Mouse (Mus musculus): Measurements from ENCODE around the gene Gm21885. TPM values are rescaled to one million over a fixed set of nuclear protein-coding genes. Genes with fewer than 3 reads are reported as not detected.

Gene Gm21885
- polyA plus RNA-seq (2016; fragmentation: Nextera tagmentation; extraction: Ambion mirVana) = not detected in 2 replicates

DNA sequence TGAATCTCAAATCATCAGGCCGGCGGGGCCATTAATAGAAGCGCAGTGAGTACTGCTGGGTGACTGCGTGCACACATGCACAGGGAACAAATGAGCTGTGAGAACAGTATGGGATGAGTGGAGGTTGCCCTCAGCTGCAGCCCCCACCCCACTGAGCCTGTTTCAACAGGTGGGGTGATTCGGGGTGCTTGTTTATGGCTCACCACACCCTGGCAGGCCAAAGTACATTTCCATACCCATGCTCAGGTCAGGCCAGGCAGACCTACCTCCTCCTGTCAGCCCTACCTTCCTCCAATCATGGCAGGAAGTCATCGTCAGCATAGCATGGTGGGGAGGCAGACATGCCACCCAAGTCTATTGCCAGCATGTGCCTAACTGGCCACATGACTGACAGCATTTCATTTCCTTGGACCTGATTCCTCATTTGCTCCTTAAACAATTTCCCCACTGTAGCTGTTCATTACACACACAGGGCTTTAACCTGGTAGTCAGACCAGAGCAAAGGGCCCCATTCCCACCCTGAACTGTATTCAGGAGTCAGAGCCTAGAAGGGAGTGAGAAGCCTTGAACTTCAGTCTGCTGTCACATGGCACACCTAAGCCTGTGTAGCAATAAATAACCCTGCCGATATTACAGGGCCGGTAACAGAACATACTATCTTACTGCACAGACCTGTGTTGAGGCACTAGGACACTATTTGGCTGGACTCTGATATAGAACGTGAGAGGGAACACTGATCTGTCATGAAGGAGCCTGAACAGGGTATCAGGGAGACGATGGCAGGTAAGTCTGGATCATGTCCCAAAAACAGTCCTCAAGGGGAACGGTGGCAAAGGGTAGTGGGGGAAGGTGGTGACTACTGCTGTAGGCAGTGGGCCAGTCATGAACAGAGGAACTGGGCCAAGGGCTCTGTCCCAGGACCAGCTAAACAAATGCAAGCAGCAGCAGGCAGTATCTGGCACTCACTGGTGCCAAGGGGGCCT lies at the start of gene Gm21885:
Gene Gm21885 (plus strand): TSS at position 675 of the 983 bp plus-strand sequence.
- H3K4me1 ChIP-seq (replicated peaks) = peaks cover 18% of the 10 kb centered on the region
- no peak for DNase-seq (ENCODE audit: low spot score)
- WGBS = 86% methylated on average over 11 of the region's 11 CpGs
- H3K27me3 ChIP-seq (ENCODE audit: insufficient read depth, poor library complexity, severe bottlenecking) = no peaks in the 10 kb centered on the region
- no peaks in the 10 kb centered on the region for H3K9me3 ChIP-seq
- no peak within 1 kb of the TSS for H3K4me3 ChIP-seq
- peaks cover 40% of the 10 kb centered on the region for H3K36me3 ChIP-seq
- peak within 1 kb of the TSS; percentile 17; the same call in 1 of the 2 replicates for H3K27ac ChIP-seq

DNA sequence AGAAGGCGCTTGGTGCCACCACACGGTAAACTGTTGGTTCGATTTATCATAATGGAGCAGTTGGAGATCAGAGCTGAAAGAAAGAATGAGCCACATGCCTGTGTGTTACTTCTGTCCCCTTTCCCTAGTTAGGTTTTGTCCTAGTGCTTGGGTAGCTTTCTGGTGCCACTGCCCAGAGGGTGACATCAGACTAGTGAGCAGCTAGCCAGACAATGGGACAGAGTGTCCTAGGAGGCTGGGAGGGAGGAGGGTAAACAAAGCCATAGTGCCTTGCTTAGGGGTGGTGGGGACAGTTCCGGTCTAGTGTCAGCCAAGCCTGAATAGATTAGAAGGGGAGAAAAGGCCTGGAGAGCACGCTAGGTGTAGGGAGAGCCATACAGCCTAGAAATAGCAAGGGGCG lies 48.3 kb upstream of the Gm21885 start:
- 62% methylated on average over 6 of the region's 6 CpGs for WGBS
- peak; percentile 23 for DNase-seq (ENCODE audit: low spot score)
- Histone ChIP-seq H3K4me1 (replicated peaks) (peaks cover 39% of the 10 kb centered on the region), H3K36me3 (no peaks in the 10 kb centered on the region), H3K27ac (peak overlapping the region; percentile 75), H3K4me3 (no peak overlapping the region), H3K9me3 (no peaks in the 10 kb centered on the region), H3K27me3 (ENCODE audit: insufficient read depth, poor library complexity, severe bottlenecking) (0 out of 2 replicates have a peak, but pooled peaks cover 5% of the 10 kb centered on the region)

DNA sequence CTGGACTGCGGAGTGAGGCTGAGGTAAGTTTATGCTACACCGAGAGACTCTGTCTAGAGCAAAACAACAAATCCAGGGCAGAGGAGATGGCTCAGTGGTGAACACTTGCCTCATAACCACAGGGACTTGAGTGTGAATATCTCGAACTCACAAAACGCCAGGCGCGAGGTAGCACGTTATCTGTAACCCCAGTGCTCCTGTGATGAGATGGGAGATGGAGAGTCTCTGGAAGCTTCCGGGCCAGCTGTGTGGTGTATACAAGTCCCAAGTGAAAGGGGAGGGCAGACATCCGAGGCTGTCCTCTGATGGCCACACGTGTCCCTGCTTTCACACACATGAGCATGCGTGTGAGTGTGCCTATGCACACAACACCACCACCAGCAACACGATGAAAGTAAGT lies 47.3 kb upstream of the Gm21885 start:
- no peaks in the 10 kb centered on the region for H3K9me3 ChIP-seq
- no peak for DNase-seq (ENCODE audit: low spot score)
- peaks cover 31% of the 10 kb centered on the region for H3K4me1 ChIP-seq (replicated peaks)
- H3K4me3 ChIP-seq = no peak overlapping the region
- H3K27me3 ChIP-seq (ENCODE audit: insufficient read depth, poor library complexity, severe bottlenecking) = peaks cover 9% of the 10 kb centered on the region; the same call in 1 of the 2 replicates
- peak overlapping the region; percentile 43; the same call in 1 of the 2 replicates for H3K27ac ChIP-seq
- H3K36me3 ChIP-seq = no peaks in the 10 kb centered on the region
- 94% methylated on average over 12 of the region's 12 CpGs for WGBS

DNA sequence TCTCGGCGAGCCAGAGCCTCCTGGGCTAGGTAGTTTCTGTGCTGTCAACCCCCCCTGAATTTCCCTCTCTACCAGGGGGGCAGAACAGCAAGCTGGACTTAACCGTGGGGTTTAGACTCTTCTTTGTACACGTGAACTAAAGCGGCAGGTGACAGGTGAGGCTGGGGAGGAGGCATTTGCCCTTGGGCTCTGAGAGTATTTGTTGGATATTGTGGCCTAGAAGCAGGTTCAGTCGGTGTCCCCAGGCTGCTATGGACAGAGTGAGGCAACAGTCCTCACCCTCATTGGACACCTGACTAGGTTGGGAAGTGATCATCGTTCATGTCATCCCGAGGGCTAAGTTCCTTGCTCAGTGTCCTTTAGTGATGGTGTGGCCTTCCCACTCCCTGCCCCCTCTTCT lies 46.8 kb upstream of the Gm21885 start:
- 87% methylated on average over 8 of the region's 8 CpGs for WGBS
- no peak overlapping the region for H3K4me3 ChIP-seq
- no peaks in the 10 kb centered on the region for H3K9me3 ChIP-seq
- peaks cover 9% of the 10 kb centered on the region; the same call in 1 of the 2 replicates for H3K27me3 ChIP-seq (ENCODE audit: insufficient read depth, poor library complexity, severe bottlenecking)
- DNase-seq (ENCODE audit: low spot score) = no peak
- H3K27ac ChIP-seq = peak overlapping the region; percentile 43
- no peaks in the 10 kb centered on the region for H3K36me3 ChIP-seq
- peaks cover 34% of the 10 kb centered on the region for H3K4me1 ChIP-seq (replicated peaks)

DNA sequence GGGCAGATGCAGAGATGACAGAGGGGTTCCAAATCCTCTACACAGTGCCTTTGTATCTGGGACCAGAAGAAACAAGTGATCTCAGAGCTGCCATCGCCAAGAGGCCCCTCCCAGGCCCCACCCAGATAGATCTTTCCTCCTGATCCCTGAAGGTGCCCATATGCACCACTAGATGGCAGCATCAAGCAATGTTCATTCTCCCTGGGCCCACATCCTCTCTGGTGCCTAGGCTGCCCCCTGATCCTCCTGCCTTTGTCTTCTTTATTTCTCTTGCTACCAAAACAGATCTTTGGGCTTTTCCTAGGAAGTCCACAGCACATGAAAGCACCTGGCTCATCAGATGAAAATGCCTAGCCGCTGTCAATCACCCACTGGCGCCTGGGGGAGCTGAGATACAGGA lies 45.6 kb upstream of the Gm21885 start:
- Histone ChIP-seq H3K27me3 (ENCODE audit: insufficient read depth, poor library complexity, severe bottlenecking) (peaks cover 9% of the 10 kb centered on the region), H3K4me1 (replicated peaks) (peaks cover 40% of the 10 kb centered on the region), H3K9me3 (no peaks in the 10 kb centered on the region), H3K27ac (peak overlapping the region; percentile 84), H3K4me3 (no peak overlapping the region), H3K36me3 (no peaks in the 10 kb centered on the region)
- 19% methylated on average over 3 of the region's 3 CpGs for WGBS
- peak; percentile 72 for DNase-seq (ENCODE audit: low spot score)

DNA sequence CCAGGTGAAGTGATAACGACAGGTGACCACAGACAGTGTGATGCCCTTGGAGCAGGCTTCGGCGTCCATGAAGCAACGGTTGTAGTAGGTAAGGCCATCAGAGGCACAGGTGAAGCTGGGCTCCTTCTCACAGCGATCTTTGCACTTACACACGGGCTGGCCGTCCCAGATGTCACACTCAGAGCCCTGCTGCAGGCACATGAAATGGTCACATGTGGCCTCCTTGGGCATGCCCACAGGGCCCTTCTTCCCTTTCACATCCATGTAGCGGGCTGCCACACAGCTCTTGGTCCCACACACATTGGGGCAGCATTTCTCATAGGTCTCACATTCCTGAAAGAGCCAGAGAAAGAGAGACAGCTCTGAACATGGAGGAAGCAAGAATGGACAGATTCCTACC lies 42.9 kb upstream of the Gm21885 start:
- no peak overlapping the region for H3K4me3 ChIP-seq
- DNase-seq (ENCODE audit: low spot score) = no peak
- peaks cover 34% of the 10 kb centered on the region for H3K27me3 ChIP-seq (ENCODE audit: insufficient read depth, poor library complexity, severe bottlenecking)
- no peaks in the 10 kb centered on the region for H3K9me3 ChIP-seq
- WGBS = 93% methylated on average over 8 of the region's 8 CpGs
- H3K36me3 ChIP-seq = no peaks in the 10 kb centered on the region
- H3K4me1 ChIP-seq (replicated peaks) = peaks cover 40% of the 10 kb centered on the region
- H3K27ac ChIP-seq = no peak overlapping the region

DNA sequence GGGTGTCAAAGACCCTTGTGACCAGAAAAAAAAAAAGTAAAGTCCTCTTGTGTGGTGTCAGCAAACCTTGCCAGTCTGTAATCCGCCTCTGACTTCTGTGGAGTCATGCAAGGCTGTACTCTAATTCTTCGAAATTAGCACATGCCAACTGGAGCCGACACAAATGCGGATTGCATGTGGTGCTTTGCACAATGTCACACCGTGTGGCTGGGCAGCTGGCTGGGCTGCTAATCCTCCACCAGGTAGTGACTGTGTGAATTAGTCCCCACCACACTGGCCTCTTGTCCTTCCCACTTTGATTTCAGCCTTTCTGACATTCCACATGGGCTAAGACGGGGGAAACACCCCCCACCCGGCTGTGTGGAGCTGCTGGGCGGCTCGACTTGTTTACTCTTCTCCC lies 42.0 kb upstream of the Gm21885 start:
- Histone ChIP-seq H3K27ac (0 out of 2 replicates have a peak overlapping the region, but pooled peaks have one; percentile 24), H3K27me3 (ENCODE audit: insufficient read depth, poor library complexity, severe bottlenecking) (peaks cover 44% of the 10 kb centered on the region), H3K4me3 (no peak overlapping the region), H3K36me3 (no peaks in the 10 kb centered on the region), H3K4me1 (replicated peaks) (peaks cover 47% of the 10 kb centered on the region), H3K9me3 (no peaks in the 10 kb centered on the region)
- WGBS = 47% methylated on average over 9 of the region's 9 CpGs
- no peak for DNase-seq (ENCODE audit: low spot score)

DNA sequence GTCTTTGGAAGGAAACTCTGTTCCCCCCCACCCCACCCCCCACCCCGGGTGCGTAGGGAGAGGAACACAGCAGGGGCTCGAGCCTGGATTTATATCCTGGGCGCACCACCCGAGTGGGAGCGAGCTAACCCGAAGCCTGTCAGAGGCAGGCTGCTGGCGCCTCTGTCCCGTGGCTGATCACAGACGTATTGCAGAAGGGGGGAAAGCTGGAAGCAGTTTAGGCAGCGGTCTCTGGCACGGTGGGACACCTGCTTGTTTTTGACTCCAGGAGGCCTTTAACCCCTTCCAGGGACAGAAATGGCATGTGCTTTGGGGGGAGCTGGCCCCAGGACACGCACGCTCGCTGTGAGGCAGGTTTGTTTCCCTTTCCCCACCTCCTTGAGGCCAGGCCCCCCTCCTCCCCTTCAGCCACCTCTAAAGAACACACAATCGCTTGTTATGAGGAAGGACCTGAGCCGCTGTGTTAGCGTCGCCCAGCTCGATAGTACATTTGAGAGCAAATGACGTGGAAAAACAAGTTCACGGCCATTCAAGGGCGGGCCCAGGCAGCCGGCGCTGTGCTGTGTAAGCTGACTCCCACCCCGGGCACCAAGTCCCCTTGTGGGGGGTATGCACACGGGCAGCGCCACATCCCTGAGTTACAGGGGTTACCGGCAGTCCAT lies 38.8 kb upstream of the Gm21885 start:
- Histone ChIP-seq H3K4me1 (replicated peaks) (peaks cover 68% of the 10 kb centered on the region), H3K9me3 (no peaks in the 10 kb centered on the region), H3K27me3 (ENCODE audit: insufficient read depth, poor library complexity, severe bottlenecking) (peaks cover 47% of the 10 kb centered on the region), H3K36me3 (no peaks in the 10 kb centered on the region), H3K27ac (peak overlapping the region; percentile 81), H3K4me3 (peak overlapping the region; percentile 49)
- WGBS = 5% methylated on average over 29 of the region's 29 CpGs
- peak; percentile 51 for DNase-seq (ENCODE audit: low spot score)

DNA sequence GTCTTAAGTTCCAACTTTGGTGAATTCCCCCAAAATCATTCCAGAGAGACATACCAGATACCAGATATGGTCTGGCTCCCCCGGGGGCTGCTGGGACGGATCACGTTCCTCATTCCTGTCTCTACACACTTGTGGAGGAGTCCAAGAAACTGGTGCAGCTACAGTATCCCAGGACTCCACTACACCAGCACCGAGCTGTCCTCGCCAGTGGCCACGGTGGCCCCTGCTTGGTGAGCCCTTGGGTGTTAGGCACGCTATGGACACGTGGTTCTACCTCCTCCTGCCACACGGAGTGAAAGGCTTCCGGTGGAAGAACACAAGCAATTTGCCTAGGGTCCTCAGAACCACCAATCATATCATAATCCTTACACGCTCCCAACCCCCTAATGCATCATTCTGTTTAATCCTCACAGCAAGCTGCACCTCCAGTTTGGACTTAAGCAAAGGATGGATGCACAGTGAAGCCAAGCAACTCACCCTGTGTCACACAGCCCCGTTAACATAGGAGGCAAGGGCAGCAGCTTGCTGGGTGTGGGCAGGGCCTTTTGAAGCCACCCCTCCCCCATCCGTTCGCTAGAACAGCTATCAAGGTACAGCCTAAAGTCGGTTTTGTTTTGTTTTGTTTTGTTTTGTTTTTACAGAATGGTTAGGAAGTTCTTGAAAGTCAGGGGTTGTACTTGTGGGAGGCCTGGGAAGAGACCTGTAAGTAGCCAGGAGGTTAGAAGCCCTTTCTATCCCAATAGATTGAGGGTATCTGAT lies 38.1 kb upstream of the Gm21885 start:
- WGBS = 35% methylated on average over 15 of the region's 15 CpGs
- peaks cover 68% of the 10 kb centered on the region for H3K4me1 ChIP-seq (replicated peaks)
- H3K36me3 ChIP-seq = no peaks in the 10 kb centered on the region
- H3K27ac ChIP-seq = peak overlapping the region; percentile 81
- peak overlapping the region; percentile 49 for H3K4me3 ChIP-seq
- H3K27me3 ChIP-seq (ENCODE audit: insufficient read depth, poor library complexity, severe bottlenecking) = peaks cover 48% of the 10 kb centered on the region
- H3K9me3 ChIP-seq = no peaks in the 10 kb centered on the region
- no peak for DNase-seq (ENCODE audit: low spot score)

DNA sequence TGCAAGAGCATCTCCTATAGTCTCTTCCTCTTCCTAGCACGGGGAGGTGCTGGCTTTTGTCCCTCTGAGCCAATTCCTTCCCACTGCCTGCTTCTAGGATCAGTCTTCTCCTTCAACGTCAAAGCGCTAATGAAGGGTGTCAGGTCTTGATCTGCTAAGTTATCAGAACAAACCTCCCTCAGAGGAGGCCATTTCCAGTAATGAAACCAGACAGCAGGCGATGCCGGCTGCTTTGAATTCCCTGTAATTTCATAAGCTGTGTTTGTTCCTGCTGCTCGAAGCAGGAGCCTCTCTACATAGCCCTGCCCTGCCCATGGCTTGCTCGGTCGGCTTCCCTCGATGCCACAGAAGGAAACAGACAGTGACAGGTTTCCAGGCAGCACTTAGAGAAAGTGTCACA lies 37.3 kb upstream of the Gm21885 start:
- 70% methylated on average over 9 of the region's 9 CpGs for WGBS
- H3K9me3 ChIP-seq = no peaks in the 10 kb centered on the region
- H3K36me3 ChIP-seq = no peaks in the 10 kb centered on the region
- no peak for DNase-seq (ENCODE audit: low spot score)
- H3K4me1 ChIP-seq (replicated peaks) = peaks cover 68% of the 10 kb centered on the region
- H3K27ac ChIP-seq = peak overlapping the region; percentile 64; the same call in 1 of the 2 replicates
- H3K4me3 ChIP-seq = no peak overlapping the region
- H3K27me3 ChIP-seq (ENCODE audit: insufficient read depth, poor library complexity, severe bottlenecking) = peaks cover 45% of the 10 kb centered on the region

DNA sequence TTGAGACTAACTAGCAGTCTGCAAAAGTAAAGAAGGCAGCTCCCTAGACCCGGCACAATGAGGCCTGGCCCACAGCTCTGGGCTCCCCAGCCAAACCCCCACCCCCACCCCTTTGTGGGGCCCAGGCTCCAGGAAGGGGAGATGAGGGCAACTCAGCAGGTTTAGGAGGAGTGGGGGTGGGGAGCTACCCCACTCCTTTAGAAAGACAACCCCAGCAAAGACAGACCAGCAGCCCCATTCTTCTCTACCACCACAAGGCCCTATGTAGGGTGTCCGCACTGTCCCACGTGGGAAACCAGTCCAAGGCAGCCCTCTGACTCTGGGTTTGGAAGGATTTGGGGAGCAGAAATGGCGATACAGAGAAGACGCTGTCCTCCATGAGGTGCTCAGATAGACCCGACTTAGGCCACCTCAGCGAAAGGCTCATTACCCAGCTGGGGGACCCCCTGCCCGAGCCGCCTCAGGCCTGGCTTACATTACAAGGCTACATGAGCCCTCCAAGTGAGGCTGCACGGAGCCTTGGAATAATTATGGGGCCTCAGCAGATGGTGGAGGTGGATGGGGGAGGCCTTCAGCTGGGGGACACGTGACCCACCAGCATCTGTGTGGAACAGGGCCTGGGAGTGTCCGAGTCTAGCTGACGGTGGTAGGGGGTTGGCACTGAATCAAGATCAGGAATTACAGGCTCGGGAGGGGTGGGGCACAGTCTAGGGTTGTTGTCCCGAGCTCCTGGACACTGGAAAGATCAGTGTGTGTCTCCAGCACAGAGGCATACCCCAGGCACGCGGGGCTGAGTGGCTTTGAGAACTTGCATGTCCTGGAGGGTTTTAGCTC lies 35.5 kb upstream of the Gm21885 start, which contains the start of gene Wfikkn2:
Gene Wfikkn2 (minus strand): TSS at position 51 of the 834 bp plus-strand sequence.
- peaks cover 45% of the 10 kb centered on the region for H3K27me3 ChIP-seq (ENCODE audit: insufficient read depth, poor library complexity, severe bottlenecking)
- H3K36me3 ChIP-seq = no peaks in the 10 kb centered on the region
- H3K9me3 ChIP-seq = no peaks in the 10 kb centered on the region
- DNase-seq (ENCODE audit: low spot score) = peak; percentile 72
- peaks cover 59% of the 10 kb centered on the region for H3K4me1 ChIP-seq (replicated peaks)
- WGBS = 43% methylated on average over 17 of the region's 17 CpGs
- peak within 1 kb of the TSS; percentile 79 for H3K27ac ChIP-seq
- H3K4me3 ChIP-seq = no peak within 1 kb of the TSS

DNA sequence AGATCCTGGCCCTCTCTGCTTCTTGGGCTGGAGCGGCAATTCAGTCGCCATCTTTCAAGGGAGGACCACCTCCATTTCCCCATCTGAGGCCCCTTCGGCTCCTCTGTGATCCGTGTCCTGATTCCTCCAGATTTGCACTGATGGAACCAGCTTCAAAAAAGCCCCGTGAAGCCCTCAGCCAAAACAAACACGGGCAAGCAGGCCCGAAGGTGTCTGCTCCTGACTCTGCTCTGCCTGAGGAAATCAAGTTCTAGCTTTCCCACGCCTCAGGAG lies 34.9 kb upstream of the Gm21885 start:
- 68% methylated on average over 8 of the region's 8 CpGs for WGBS
- Histone ChIP-seq H3K36me3 (no peaks in the 10 kb centered on the region), H3K4me1 (replicated peaks) (peaks cover 59% of the 10 kb centered on the region), H3K9me3 (no peaks in the 10 kb centered on the region), H3K27me3 (ENCODE audit: insufficient read depth, poor library complexity, severe bottlenecking) (peaks cover 40% of the 10 kb centered on the region), H3K27ac (peak overlapping the region; percentile 79), H3K4me3 (no peak overlapping the region)
- no peak for DNase-seq (ENCODE audit: low spot score)
